Mouse (Mus musculus) erythroblast, embryonic 14.5 days (primary cell): Measurements from ENCODE around the gene Them7.

Experiments
- GATA1 ChIP-seq: IDR thresholded peaks from 2 replicates; pipeline ENCODE4 v1.6.1; 2012; ENCODE audit warnings: low read length, inconsistent platforms, mixed read lengths
- TAL1 ChIP-seq: IDR thresholded peaks from 3 replicates; pipeline ENCODE4 v1.6.1; 2012; ENCODE audit warnings: low read length, inconsistent platforms, mixed read lengths

GRCm38 (mm10) chr2:105226297-105226958, 2.3 kb downstream of the Them7 start:
- TF ChIP-seq GATA1 (no peak), TAL1 (no peak)
